Mouse (Mus musculus) megakaryocyte, embryonic 14.5 days (primary cell): ENCODE data around the gene Scfd2.

Experiments used
- FLI1 ChIP-seq: IDR thresholded peaks from 2 replicates; pipeline ENCODE4 v1.6.1; 2012; ENCODE audit warnings: low read length, inconsistent platforms, mixed read lengths
- GATA1 ChIP-seq: IDR thresholded peaks from 3 replicates; pipeline ENCODE4 v1.6.1; 2012; ENCODE audit warnings: mixed read lengths, low read length, inconsistent platforms, borderline replicate concordance

DNA sequence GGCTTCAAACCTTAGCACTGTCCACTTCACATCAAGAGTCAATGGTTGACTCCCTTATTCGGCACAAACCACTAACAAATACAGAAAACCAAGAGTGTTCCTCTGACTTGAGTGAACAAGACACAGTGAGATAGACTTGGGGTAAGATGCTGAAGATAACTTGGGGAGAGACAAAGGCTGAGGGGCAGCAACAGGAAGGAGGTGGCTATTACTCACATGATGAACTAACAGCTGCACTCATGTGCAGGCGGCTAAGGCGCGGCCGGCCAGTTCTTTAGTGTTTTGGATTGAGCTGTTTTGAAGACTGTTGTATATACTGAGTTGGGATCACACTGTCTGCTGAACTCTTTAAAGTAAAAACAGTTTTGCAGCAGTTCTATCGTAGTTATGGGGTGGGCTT lies 205.3 kb downstream of the Scfd2 start:
- TF ChIP-seq GATA1 (no peak), FLI1 (no peak)
